Mouse (Mus musculus) heart, adult 2 months (tissue): ENCODE measurements at regions not wholly inside any gene's neighbourhood (a gene's known extent, or its start where the extent isn't known, plus 50 kb on each side); places are given as distances from the start of the nearest gene placed in this dataset.

Source experiments
- CTCF ChIP-seq: fragments of 200-600 bp; IDR thresholded peaks from 2 replicates; pipeline ENCODE4 v1.8.1; 2022; ENCODE audit warnings: antibody characterized with exemption, mild to moderate bottlenecking, moderate library complexity
- POLR2A ChIP-seq: fragments of 200-500 bp; IDR thresholded peaks from 2 replicates; pipeline ENCODE4 v1.6.1; 2011; ENCODE audit warnings: mild to moderate bottlenecking, low read depth, low read length, control low read depth; ENCODE audit not compliant: insufficient read depth

GRCm38 (mm10) chr14:98929276-98929675, 64.8 kb downstream of the Rpl36a-ps1 start:
- TF ChIP-seq CTCF (no peak), POLR2A (no peak)
